Mouse (Mus musculus) megakaryocyte progenitor cell, adult 5-6 weeks (primary cell): Measurements from ENCODE around the gene Tmem91. TPM values are rescaled to one million over a fixed set of nuclear protein-coding genes. Genes with fewer than 3 reads are reported as not detected.
A peak's percentile ranks its signal among the peaks of the same experiment; 100 is the strongest.

Experiments
- ATAC-seq: replicated peaks from 2 replicates; pipeline ENCODE4 v1.8.0; 2016; ENCODE audit warnings: mild to moderate bottlenecking, moderate TSS enrichment, inconsistent platforms; ENCODE audit not compliant: poor library complexity
- total RNA-seq, 2 experiments: library from RNA; stranded (forward) in 1 of 2; stranded (reverse) in 1 of 2; fragments of 157-497, 149-512 nt in 1 of 2; fragments of 200-1000 nt in 1 of 2; gene quantifications; 2 replicates each; pipeline versions ENCODE4 v1.2.3 to v1.2.4; 2015 to 2017

The Tmem91 gene
- total RNA-seq (2015) (0.69 and 1.0 TPM in 2 replicates), total RNA-seq (2017) (not detected in 2 replicates)

DNA sequence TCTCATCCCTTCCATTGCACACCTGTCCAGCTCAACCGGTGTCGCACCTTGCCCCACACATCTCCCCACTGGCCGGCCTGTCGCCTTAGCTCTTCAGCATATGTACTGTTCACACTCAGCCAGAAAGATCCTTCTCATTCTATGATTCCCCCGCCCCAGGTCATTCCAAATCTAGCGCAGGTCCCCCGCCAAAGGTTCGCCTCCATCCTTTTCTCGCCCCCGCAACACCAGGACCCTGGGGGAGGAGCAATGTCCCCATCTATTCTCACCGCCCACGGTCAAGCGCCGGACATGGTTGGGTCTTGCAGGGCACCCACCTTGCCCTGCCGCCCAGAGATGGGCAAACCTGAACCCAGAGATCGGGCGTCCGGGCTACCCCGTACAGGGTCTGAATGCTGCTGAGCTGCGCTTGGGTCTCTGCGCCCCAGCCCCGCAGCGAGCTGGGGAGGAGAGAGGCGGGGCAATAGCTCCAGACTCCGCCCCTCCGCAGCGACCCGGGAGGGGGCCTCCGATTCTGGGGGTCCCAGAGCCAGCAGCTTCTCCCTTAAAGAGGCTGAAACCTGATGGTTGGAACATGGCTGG is at the start of gene Tmem91:
Gene Tmem91 (minus strand): TSS at position 448 of the 582 bp plus-strand sequence.
- ATAC-seq: peak; percentile 33

- peak; percentile 25 for ATAC-seq
These were observed 46.8 kb upstream of the Tmem91 start for GRCm38 (mm10) chr7:25721776-25722175.

DNA sequence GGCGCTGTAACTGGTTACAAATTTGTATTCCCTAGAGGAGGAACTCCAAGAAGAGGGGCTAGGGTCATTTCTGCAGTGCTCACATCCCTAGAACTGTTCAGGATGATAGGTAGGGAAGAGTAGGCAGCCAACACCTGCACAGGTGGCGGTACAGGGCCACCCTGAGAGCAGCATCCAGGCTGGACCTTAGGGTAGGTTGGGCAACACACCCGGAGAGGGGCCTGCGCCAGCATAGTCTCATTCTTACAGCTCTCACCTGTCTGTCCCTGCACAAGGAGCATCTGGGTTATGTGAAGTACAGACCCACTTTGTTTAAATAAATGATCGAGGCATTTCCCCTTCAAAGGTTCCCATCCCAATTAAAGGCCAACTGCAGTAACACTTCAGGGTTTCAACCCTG is 45.8 kb upstream of the Tmem91 start:
- ATAC-seq: no peak

GRCm38 (mm10) chr7:25719761-25720610 is 45.0 kb upstream of the Tmem91 start:
- peak; percentile 49 for ATAC-seq

DNA sequence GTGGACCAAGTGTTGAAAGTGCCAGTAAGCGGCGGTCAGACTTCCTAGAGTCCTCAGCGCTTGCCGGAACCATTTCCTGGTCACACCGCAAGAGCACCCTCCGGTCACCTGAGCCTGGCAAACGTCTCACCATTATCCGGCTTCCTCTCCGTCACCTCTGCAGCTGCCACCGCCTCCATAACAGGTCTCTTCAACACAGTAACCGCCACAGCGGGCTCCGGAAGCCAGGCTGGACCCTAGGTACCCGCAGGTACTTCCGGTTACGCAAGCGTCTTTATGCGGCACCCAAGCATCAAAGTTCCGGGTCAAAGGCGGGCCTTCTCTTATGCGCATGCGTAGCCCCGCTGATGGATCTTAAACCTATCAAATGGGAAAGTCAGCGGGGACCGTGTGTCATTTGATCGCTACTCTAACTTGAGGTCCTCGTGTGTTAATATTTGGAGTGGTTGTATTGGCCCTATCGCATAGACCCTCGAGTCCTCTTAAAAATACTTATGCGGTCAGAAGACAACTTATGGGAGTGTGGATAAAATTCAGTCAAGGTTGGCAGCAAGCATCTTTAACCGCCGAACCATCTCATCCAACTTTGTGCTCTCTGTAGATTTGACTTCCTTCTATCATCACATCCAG is 43.9 kb upstream of the Tmem91 start, which contains the start of gene Ccdc97:
Gene Ccdc97 (minus strand): TSS at position 301 of the 630 bp plus-strand sequence.
- ATAC-seq: peak; percentile 67

DNA sequence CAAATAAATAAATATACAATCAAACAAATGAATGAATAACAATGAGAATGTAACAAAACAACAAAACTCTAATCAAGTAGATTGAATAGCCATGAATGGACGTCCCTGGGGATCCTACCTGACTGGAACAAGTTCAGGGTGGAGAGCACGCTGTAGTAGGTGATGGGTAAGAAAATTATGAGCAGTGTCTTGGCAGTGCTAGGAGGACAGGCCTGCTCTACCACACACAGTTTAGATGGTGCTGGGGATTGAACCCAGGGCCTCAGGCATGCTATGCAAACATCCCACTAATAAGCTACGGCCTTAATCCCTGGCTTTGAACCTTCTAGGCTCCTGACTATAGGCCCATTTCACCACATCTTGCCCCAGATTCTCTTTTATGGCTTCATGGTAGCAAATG is 42.5 kb upstream of the Tmem91 start:
- no peak for ATAC-seq

- ATAC-seq: no peak
These were observed 40.8 kb upstream of the Tmem91 start for GRCm38 (mm10) chr7:25715731-25716271.

GRCm38 (mm10) chr7:25714581-25714980 is 39.6 kb upstream of the Tmem91 start:
- ATAC-seq: no peak

DNA sequence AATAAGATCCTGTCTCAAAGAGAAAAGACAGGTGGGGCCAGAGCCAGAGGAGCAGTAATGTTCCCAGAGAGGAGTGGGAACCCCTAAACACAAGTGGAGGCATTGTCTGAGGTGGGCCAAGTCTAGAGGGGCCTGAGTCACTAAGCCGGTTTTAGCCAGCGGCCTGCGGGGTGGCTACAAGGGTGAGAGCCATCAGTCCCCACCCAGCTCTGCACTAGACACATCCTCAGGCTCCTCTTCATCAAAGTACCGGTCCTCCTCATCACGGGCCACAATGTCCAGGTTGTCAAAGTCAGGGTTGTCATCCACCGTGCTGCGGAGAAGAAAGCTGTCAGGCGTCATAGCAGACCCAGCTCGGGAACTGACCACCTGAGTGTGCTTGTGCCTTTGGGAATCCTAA is 37.8 kb upstream of the Tmem91 start:
- no peak for ATAC-seq

DNA sequence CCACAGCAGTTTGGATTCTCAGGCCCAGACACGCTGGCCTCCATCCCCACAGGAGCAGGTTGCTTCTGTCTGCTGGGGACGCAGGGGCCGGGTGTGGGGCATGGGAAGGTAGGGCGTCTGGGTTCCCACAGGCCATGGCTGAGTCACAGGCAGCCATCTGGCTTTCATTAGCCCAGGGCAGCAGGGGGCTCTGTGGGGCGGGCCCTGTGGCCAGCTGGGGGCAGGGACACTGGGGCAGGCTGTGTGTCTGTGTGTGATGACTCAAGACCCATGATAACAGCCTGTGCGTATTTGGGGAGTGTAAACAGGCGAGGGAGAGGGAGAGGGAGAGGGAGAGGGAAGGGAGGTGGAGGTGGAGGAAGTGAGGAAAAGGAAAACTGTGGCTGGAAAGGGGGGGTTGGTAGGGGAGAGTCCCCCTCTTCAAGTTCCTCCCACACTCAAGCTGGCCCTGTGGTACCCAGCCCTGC is 36.8 kb upstream of the Tmem91 start:
- peak; percentile 57 for ATAC-seq

- ATAC-seq: no peak
These were observed 36.2 kb upstream of the Tmem91 start for GRCm38 (mm10) chr7:25711165-25711564.

DNA sequence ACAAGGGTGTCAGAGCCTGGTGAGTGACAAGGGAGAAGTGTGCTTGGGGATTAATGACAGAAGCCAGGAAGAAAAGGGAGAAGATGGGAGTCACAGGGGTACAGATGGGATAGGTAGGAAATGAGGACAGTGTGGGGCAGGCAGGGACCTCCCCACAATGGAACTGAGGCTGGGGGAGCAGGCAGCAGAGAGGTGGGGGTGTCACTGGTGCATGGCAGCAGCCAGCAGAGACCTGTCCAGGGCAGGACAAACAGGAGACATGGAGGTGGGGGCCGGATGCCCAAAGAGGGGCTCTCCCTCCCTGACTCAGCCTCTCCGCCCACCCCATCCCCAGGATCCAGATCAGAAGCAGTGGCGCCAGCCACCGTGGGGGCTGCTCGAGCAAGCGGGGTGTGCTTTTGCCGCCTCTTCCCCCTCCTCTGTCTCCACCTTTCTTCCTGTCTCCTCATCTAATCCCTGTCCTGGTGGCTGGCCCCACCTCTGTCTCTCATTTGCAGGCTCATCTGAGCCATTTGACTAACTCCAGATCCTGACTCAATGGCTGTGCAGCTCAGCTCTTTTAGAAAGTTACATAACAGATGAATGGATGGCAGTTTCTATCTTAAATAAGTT is 35.7 kb upstream of the Tmem91 start:
- ATAC-seq: no peak

- 0 out of 2 replicates have a peak, but pooled peaks have one; percentile 2 for ATAC-seq
These were observed 35.0 kb upstream of the Tmem91 start for GRCm38 (mm10) chr7:25709961-25710360.

DNA sequence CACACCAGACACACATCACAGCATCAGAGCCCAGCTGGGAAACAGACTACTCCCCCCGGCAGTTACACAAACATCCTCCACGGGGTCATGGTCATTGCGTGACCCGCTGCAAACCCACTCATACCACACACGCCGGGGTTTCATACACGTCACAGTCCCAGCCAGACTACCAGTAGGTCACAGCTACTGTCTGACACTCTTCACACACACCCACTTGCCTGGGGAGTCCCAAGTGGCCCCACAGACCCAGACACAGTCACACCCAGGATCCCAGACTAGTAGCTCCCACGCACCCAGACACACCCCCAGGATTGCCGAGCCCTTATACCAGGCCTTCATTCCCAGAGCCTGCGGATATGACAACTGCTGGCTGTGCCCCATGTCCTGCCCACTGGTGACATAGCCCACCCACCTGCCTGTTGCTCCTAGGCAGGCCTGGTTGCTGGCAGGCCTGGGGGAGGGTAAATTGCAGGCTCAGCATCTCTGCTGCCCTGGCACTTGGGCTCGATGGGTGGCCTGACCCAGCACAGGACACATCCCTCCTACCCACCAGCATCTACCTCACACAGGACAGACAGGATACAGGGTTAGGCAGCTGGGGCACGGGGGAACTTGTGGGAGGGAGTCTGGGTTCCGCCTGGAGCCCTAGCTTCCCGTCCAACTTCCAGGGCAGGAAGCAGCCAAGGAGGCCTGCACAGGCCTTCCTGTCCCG is 32.8 kb upstream of the Tmem91 start:
- ATAC-seq: no peak

DNA sequence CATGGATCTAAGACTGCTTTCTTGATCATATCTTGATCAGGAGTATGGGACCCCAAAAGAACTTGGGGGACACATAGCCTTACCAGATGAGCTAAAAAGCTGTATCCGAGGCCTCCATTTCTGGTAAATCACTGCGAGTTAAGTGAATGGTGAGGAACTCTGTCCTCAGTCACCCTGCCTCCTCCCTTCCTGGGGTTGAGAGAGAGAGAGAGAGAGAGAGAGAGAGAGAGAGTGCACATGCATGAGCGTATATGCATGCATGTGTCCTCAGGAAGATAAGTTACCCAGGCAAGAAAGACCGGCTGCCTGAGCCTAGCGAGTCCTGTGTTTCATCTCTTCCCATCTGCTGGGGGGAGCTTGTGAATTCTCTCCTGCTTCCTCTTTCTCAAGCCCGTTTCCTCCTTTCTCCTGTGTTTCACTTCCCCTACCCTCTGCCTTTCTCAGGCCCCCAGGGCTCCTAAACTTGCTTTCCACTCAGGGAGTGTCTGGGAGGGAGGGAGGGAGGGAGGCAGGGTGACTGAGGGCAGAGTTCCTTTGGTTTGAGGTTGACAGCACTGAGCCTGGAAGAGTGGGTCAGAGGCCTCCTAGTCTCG is 31.7 kb upstream of the Tmem91 start:
- peak; percentile 46 for ATAC-seq

- ATAC-seq: peak; percentile 5; the same call in 1 of the 2 replicates
These were observed 30.9 kb upstream of the Tmem91 start for GRCm38 (mm10) chr7:25705801-25706251.

DNA sequence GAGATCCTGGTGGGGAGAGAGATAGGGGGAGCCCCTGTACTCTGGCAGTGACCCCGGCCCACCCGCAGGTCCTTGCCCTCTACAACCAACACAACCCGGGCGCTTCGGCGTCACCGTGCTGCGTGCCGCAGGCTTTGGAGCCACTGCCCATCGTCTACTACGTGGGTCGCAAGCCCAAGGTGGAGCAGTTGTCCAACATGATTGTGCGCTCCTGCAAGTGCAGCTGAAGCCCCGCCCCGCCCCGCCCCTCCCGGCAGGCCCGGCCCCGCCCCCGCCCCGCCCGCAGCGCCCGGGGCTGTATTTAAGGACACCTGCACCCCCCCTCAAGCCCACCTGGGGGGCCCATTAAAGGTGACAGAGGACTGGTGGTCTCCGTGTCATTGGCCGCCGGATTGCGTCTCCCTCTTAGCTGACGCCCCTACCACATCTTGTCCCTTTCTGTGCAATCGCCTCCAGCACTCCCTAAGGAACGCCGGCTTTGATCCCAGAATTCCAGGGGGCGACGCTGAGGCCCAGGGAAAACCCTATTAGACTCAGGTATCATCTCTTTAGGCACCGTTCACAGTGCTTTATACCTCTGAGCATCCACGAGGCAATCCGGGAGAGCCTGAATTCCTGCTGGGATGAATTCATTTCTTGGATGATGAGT is 29.9 kb upstream of the Tmem91 start:
- ATAC-seq: no peak

GRCm38 (mm10) chr7:25703793-25704494 is 29.0 kb upstream of the Tmem91 start:
- ATAC-seq: no peak

DNA sequence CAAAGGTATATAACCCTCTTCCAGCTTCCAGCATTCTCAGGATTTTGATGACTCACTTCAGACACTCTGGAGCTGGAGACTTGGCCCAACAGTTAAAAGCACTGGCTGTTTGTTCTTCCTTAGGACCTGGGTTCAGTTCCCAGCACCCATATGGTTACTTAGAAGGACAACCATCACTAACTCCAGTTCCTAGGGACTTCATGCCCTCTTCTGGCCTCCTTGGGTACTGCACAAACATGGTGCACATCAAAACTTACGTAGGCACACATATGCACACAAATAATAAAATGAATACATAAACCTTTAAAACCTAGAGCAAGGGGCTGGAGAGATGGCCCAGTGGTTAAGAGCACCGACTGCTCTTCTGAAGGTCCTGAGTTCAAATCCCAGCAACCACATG is 27.4 kb upstream of the Tmem91 start:
- no peak for ATAC-seq
